Mouse (Mus musculus) liver, adult 2 months (tissue): ENCODE results near the gene Prss33. TPM values are rescaled to one million over a fixed set of nuclear protein-coding genes. Genes with fewer than 3 reads are reported as not detected.

Experiments used
- DNase-seq: peaks from one replicate; pipeline ENCODE4 v3.0.0-alpha.2; 2011; ENCODE audit warnings: low read depth, low spot score; ENCODE audit errors: extremely low read depth
- H3K27ac ChIP-seq: fragments of 200-500 bp; replicated peaks from 2 replicates; pipeline ENCODE4 v1.5.1; 2012; ENCODE audit warnings: low read depth, mild to moderate bottlenecking, control low read depth, inconsistent platforms, low read length; ENCODE audit not compliant: insufficient read depth
- H3K27me3 ChIP-seq: fragments of 200-500 bp; 2 replicates; pipeline ENCODE4 v1.6.1; 2012; ENCODE audit warnings: mild to moderate bottlenecking, moderate library complexity, low read length, inconsistent platforms; ENCODE audit not compliant: control insufficient read depth, insufficient read depth
- H3K36me3 ChIP-seq: fragments of 200-500 bp; 2 replicates; pipeline ENCODE4 v1.6.1; 2012; ENCODE audit warnings: low read length, inconsistent platforms; ENCODE audit not compliant: control insufficient read depth, insufficient read depth
- H3K4me1 ChIP-seq: fragments of 200-500 bp; 2 replicates; pipeline ENCODE4 v1.6.1; 2011; ENCODE audit warnings: low read length; ENCODE audit not compliant: control insufficient read depth, insufficient read depth
- H3K4me3 ChIP-seq: fragments of 200-500 bp; 2 replicates; pipeline ENCODE4 v1.5.1; 2011; ENCODE audit warnings: low read depth, mild to moderate bottlenecking, control low read depth, low read length, moderate library complexity; ENCODE audit not compliant: insufficient read depth
- H3K79me2 ChIP-seq: fragments of 200-500 bp; 2 replicates; pipeline ENCODE4 v1.6.1; 2012; ENCODE audit warnings: inconsistent platforms, mild to moderate bottlenecking, low read length, moderate library complexity; ENCODE audit not compliant: control insufficient read depth, insufficient read depth
- H3K9ac ChIP-seq: fragments of 200-500 bp; 2 replicates; pipeline ENCODE4 v1.6.1; 2012; ENCODE audit warnings: low read depth, mild to moderate bottlenecking, control low read depth, inconsistent platforms, low read length
- CTCF ChIP-seq: fragments of 200-500 bp; IDR thresholded peaks from 2 replicates; pipeline ENCODE4 v1.5.1; 2011; ENCODE audit warnings: low read depth, low read length, control low read depth
- POLR2A ChIP-seq: fragments of 200-500 bp; IDR thresholded peaks from 2 replicates; pipeline ENCODE4 v1.6.1; 2011; ENCODE audit warnings: low read length, control low read depth; ENCODE audit not compliant: insufficient read depth; ENCODE audit errors: extremely low read depth
- whole genome bisulfite sequencing: fragments of 180-500 bp; shearing (Covaris S2); methylation state at CpG from one replicate; pipeline ENCODE4 v1.1.7; 2018; 5-methylcytosine and 5-hydroxymethylcytosine counted together
- polyA plus RNA-seq: library from polyadenylated mRNA; depleted of rRNA; stranded (reverse); fragments of >200 nt; gene quantifications from 2 replicates; pipeline ENCODE4 v1.2.3, GENCODE M21; 2012
- total RNA-seq: library from RNA; depleted of rRNA; stranded (reverse); fragments of >200 nt; gene quantifications from 2 replicates; pipeline ENCODE4 v1.2.3, GENCODE M21; 2014

Gene Prss33
- total and polyA plus RNA-seq, 2 experiments: not detected

DNA sequence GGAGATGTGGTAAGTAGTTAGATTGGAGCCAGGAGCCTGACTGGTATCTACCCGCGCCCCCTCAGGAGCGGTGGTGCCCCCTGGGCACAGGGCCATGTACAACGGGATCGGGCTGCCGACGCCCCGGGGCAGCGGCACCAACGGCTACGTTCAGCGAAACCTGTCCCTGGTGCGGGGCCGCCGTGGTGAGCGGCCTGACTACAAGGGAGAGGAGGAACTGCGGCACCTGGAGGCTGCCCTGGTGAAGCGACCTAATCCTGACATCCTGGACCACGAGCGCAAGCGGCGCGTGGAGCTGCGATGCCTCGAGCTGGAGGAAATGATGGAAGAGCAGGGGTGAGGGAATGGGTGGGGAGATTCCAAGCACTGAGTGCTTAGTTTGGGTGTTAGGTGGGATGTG, 29.0 kb downstream of the Prss33 start:
- Histone ChIP-seq H3K4me3 (no peak overlapping the region; the same call in 1 of the 2 replicates), H3K36me3 (peaks cover 45% of the 10 kb centered on the region), H3K79me2 (peaks cover 27% of the 10 kb centered on the region), H3K27me3 (no peaks in the 10 kb centered on the region), H3K9ac (0 out of 2 replicates have a peak overlapping the region, but pooled peaks have one; percentile 50), H3K4me1 (peaks cover 11% of the 10 kb centered on the region; the same call in 1 of the 2 replicates), H3K27ac (no peak overlapping the region)
- DNase-seq: no peak
- no peak for TF ChIP-seq POLR2A
- peak; percentile 44 for TF ChIP-seq CTCF
- 63% methylated on average over 25 of the region's 25 CpGs for WGBS

DNA sequence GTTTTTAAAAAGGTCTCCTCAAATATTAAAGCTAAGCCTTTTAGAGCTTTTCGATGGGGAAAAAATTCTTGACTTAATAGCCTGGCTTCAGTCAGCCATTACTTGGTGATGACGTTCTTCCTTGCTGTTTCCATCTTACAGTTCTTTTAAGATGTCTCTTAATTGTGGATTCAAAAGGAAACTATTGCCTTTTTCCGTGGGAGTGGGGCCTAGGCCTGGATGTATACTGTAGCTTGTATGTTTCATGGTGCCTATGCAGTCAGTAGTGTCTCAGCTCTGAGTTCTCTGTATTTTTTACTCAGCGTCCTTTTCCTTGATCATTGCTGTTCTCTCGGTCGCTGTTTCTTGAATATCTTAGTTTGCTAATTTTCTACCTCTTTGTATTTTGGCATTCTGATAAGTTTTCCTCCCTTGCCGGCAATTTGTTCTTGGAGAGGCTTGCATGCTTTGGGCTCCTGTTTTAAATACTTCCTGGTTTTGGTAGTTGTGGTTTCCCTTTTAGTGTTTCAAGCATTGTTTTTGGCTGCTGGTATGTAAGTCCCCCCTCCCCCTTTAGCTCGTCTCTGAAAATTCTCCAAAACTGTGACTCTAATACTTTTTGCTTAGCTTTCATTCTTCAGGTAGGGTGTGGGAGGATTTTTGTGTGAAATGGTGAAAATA, 31.3 kb downstream of the Prss33 start:
- Histone ChIP-seq H3K4me1 (peaks cover 11% of the 10 kb centered on the region; the same call in 1 of the 2 replicates), H3K4me3 (peak overlapping the region; percentile 99), H3K9ac (peak overlapping the region; percentile 93), H3K27me3 (no peaks in the 10 kb centered on the region), H3K27ac (peak overlapping the region; percentile 82; the same call in 1 of the 2 replicates), H3K36me3 (peaks cover 24% of the 10 kb centered on the region), H3K79me2 (peaks cover 27% of the 10 kb centered on the region)
- DNase-seq: no peak
- TF ChIP-seq CTCF: no peak
- no peak for TF ChIP-seq POLR2A
- under 1% methylated on average over 8 of the region's 8 CpGs for WGBS

DNA sequence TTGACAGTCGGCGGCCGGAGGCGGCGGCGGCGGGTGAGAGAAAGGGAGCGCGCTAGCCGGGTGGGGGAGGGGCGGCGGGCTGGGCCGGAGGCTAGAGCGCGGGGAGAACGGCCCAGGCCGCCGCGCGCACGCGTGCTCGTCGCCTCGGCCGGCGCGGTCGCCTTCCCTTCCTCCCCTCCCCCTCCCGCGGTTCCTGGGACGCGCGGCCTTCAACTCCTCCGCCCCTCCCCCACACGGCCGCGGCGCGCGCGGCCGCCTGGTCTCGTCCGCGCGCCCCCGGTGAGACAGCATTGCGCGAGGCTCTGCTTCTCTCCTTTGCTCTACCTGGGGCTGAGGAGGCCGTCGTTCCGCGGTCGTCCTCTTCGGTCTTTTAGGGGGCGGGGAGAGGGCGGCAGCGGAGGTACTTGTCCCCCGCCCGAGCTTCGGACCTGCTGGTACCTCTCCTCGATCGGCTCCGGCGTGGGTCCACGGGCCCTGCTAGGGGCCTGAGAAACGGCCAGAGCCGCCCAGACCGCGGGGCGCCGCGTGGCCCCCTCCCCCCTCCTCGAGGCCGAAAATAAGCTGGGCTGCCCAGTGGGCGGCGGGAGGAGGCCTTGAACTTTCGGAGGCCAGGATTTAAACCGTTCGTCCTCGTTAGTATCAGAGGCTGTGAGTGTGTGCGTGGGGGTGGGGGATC, 32.4 kb downstream of the Prss33 start:
- under 1% methylated on average over 82 of the region's 83 CpGs for WGBS
- Histone ChIP-seq H3K4me3 (peak overlapping the region; percentile 99), H3K27ac (peak overlapping the region; percentile 82), H3K36me3 (peaks cover 13% of the 10 kb centered on the region), H3K9ac (peak overlapping the region; percentile 93), H3K79me2 (peaks cover 27% of the 10 kb centered on the region), H3K27me3 (no peaks in the 10 kb centered on the region), H3K4me1 (peaks cover 11% of the 10 kb centered on the region; the same call in 1 of the 2 replicates)
- TF ChIP-seq POLR2A (no peak), CTCF (no peak)
- peak; percentile 53 for DNase-seq

DNA sequence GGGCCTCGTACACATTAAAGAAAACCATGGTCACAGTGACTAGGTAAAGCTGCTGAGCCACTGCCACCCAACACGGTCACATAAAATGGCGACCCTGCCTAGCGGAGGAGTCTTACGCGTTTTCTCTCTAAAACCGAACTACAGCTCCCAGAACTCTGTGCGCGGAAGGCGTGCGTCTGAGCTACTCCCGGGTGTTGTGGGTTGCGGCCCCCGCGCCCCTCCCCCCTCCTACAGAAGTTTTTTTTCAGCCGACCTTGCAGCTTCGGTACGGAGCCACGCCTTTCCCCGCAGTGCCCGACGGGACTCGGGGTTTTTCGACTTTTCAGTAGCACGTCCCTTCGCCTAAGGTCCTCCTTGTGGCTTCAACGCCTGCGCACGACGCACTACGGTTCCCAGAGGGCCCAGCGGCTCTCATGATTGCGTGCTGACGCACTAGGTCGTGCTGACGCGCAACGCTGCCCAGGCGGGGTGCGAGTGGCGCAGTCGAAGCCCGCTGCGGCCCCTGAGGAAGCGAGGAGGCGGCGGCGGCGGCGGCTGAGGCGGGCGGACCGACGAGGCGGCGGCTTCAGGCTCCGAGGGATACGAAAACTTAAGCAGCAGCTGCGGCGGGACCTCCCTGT, 33.0 kb downstream of the Prss33 start:
- WGBS: under 1% methylated on average over 60 of the region's 60 CpGs
- peak overlapping the region; percentile 91 for H3K27ac ChIP-seq
- TF ChIP-seq POLR2A (peak; percentile 90), CTCF (no peak)
- peak overlapping the region; percentile 99 for H3K4me3 ChIP-seq
- peak; percentile 98 for DNase-seq
- H3K9ac ChIP-seq: peak overlapping the region; percentile 93
- H3K36me3 ChIP-seq: peaks cover 7% of the 10 kb centered on the region
- H3K4me1 ChIP-seq: peaks cover 11% of the 10 kb centered on the region; the same call in 1 of the 2 replicates
- H3K27me3 ChIP-seq: no peaks in the 10 kb centered on the region
- H3K79me2 ChIP-seq: peaks cover 26% of the 10 kb centered on the region

DNA sequence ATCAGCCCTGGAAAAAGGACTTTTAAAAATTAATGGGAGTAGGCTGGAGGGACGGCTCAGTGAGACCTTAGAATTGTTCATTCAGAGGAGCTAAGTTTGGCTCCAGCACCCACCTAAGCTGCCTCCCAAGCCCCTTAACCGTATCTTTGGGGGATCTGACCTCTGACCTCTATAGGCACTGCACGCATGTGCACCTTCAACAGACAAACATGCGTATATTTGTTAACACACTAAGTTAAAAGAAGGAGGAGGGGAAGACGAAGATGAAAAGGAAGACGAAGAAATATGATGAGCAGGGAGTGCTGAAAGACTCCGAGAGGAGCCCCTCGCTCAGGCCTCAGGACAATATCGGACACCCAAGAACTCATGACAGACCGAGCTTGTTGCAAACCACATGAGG, 34.2 kb downstream of the Prss33 start:
- no peaks in the 10 kb centered on the region for H3K27me3 ChIP-seq
- H3K4me3 ChIP-seq: no peak overlapping the region
- H3K27ac ChIP-seq: no peak overlapping the region
- H3K4me1 ChIP-seq: peaks cover 11% of the 10 kb centered on the region; the same call in 1 of the 2 replicates
- 94% methylated on average over 10 of the region's 10 CpGs for WGBS
- H3K36me3 ChIP-seq: no peaks in the 10 kb centered on the region
- no peak overlapping the region for H3K9ac ChIP-seq
- H3K79me2 ChIP-seq: peaks cover 15% of the 10 kb centered on the region
- DNase-seq: no peak
- TF ChIP-seq CTCF (no peak), POLR2A (no peak)
